Mouse (Mus musculus) bone marrow macrophage, adult 2 months (primary cell): ENCODE results near the gene H2-D1. TPM values are rescaled to one million over a fixed set of nuclear protein-coding genes. Genes with fewer than 3 reads are reported as not detected.
A peak's percentile ranks its signal among the peaks of the same experiment; 100 is the strongest.

ENCODE experiments used
- H3K27ac ChIP-seq: 2 replicates; pipeline ENCODE4 v1.5.1; 2012; ENCODE audit warnings: low read depth, low read length; ENCODE audit not compliant: insufficient read depth
- H3K4me1 ChIP-seq: 2 replicates; pipeline ENCODE4 v1.6.1; 2012; ENCODE audit warnings: low read length; ENCODE audit not compliant: control insufficient read depth, insufficient read depth
- H3K4me3 ChIP-seq: 2 replicates; pipeline ENCODE4 v1.5.1; 2012; ENCODE audit warnings: mild to moderate bottlenecking, low read length, moderate library complexity; ENCODE audit not compliant: insufficient read depth
- CTCF ChIP-seq: IDR thresholded peaks from 2 replicates; pipeline ENCODE4 v1.5.1; 2012; ENCODE audit warnings: low read depth, mild to moderate bottlenecking, low read length, moderate library complexity
- POLR2A ChIP-seq: IDR thresholded peaks from 2 replicates; pipeline ENCODE4 v1.6.1; 2012; ENCODE audit warnings: mild to moderate bottlenecking, low read depth, low read length, borderline replicate concordance
- polyA plus RNA-seq: library from polyadenylated mRNA; stranded (reverse); fragments of >200 nt; gene quantifications from 2 replicates; pipeline ENCODE4 v1.2.4, GENCODE M21; 2012; ENCODE audit not compliant: missing spikeins, insufficient read depth, insufficient read length

H2-D1 gene
- 2,808 and 2,856 TPM in 2 replicates for polyA plus RNA-seq

- Histone ChIP-seq H3K27ac (peak within 1 kb of the TSS; percentile 90), H3K4me3 (peak within 1 kb of the TSS; percentile 86), H3K4me1 (peaks cover 26% of the 10 kb centered on the region)
- TF ChIP-seq POLR2A (peak; percentile 97), CTCF (no peak)
Measured at GRCm38 (mm10) chr17:35262664-35263522, at the start of gene H2-D1. Gene H2-D1 (plus strand): TSS chr17:35262730.

- TF ChIP-seq CTCF (no peak), POLR2A (no peak)
Measured at GRCm38 (mm10) chr17:35213071-35213470, 49.5 kb upstream of the H2-D1 start.

GRCm38 (mm10) chr17:35218516-35219193 lies 43.9 kb upstream of the H2-D1 start:
- Histone ChIP-seq H3K4me1 (peaks cover 68% of the 10 kb centered on the region), H3K4me3 (peak overlapping the region; percentile 43), H3K27ac (peak overlapping the region; percentile 90)
- TF ChIP-seq POLR2A (no peak), CTCF (no peak)

More at GRCm38 (mm10) chr17:35213071-35213470, 49.5 kb upstream of the H2-D1 start:
- Histone ChIP-seq H3K4me1 (peaks cover 65% of the 10 kb centered on the region), H3K27ac (no peak overlapping the region), H3K4me3 (no peak overlapping the region)

- Histone ChIP-seq H3K27ac (peak overlapping the region; percentile 90), H3K4me3 (no peak overlapping the region), H3K4me1 (peaks cover 66% of the 10 kb centered on the region)
- no peak for TF ChIP-seq POLR2A
- TF ChIP-seq CTCF: 0 out of 2 replicates have a peak, but pooled peaks have one; percentile 5
Measured at GRCm38 (mm10) chr17:35219601-35220041, 42.9 kb upstream of the H2-D1 start.

GRCm38 (mm10) chr17:35220156-35220952 lies 42.2 kb upstream of the H2-D1 start, which contains the start of gene Gm16181:
Gene Gm16181 (plus strand): TSS chr17:35220834.
- TF ChIP-seq POLR2A (no peak), CTCF (no peak)

GRCm38 (mm10) chr17:35222299-35222698 lies 40.2 kb upstream of the H2-D1 start:
- no peak for TF ChIP-seq CTCF
- TF ChIP-seq POLR2A: no peak
- Histone ChIP-seq H3K27ac (peak overlapping the region; percentile 69), H3K4me1 (peaks cover 55% of the 10 kb centered on the region), H3K4me3 (no peak overlapping the region)

More at GRCm38 (mm10) chr17:35220156-35220952, 42.2 kb upstream of the H2-D1 start, which contains the start of gene Gm16181:
- peak within 1 kb of the TSS; percentile 90 for H3K27ac ChIP-seq
- H3K4me3 ChIP-seq: peak within 1 kb of the TSS; percentile 6; the same call in 1 of the 2 replicates
- peaks cover 58% of the 10 kb centered on the region for H3K4me1 ChIP-seq

- Histone ChIP-seq H3K4me1 (peaks cover 43% of the 10 kb centered on the region), H3K27ac (no peak overlapping the region), H3K4me3 (no peak overlapping the region)
- TF ChIP-seq POLR2A (no peak), CTCF (no peak)
Measured at GRCm38 (mm10) chr17:35224641-35225040, 37.9 kb upstream of the H2-D1 start.

GRCm38 (mm10) chr17:35225456-35225855 lies 37.1 kb upstream of the H2-D1 start:
- no peak for TF ChIP-seq CTCF
- no peak for TF ChIP-seq POLR2A
- H3K4me1 ChIP-seq: peaks cover 35% of the 10 kb centered on the region
- H3K4me3 ChIP-seq: no peak overlapping the region
- no peak overlapping the region for H3K27ac ChIP-seq

- Histone ChIP-seq H3K4me3 (no peak overlapping the region), H3K27ac (no peak overlapping the region), H3K4me1 (peaks cover 38% of the 10 kb centered on the region)
- TF ChIP-seq CTCF: no peak
- no peak for TF ChIP-seq POLR2A
Measured at GRCm38 (mm10) chr17:35226561-35227046, 35.9 kb upstream of the H2-D1 start.
